Mouse (Mus musculus) CH12.LX (cell line): ENCODE data around the gene Dusp6. TPM values are rescaled to one million over a fixed set of nuclear protein-coding genes. Genes with fewer than 3 reads are reported as not detected.

Experiments
- DNase-seq: peaks from one replicate; pipeline ENCODE4 v3.0.0-alpha.2; 2013; ENCODE audit errors: extremely low read depth
- H3K27ac ChIP-seq: 2 replicates; pipeline ENCODE4 v1.5.1; 2012; ENCODE audit warnings: low read depth, mild to moderate bottlenecking, control low read depth, moderate library complexity; ENCODE audit not compliant: insufficient read depth
- H3K27me3 ChIP-seq: replicated peaks from 2 replicates; pipeline ENCODE3; 2012; ENCODE audit warnings: inconsistent platforms
- H3K36me3 ChIP-seq, 2 experiments: replicated peaks in 1 of 2; 2 replicates each; pipeline versions ENCODE3 to v1.6.1; 2012; ENCODE audit warnings: inconsistent platforms in 1 of 2, low read length in 1 of 2, mild to moderate bottlenecking in 1 of 2, mixed read lengths in 1 of 2, moderate library complexity in 1 of 2; ENCODE audit not compliant: control insufficient read depth in 1 of 2, insufficient read depth in 1 of 2
- H3K4me1 ChIP-seq, 2 experiments: 2 replicates each; pipeline ENCODE4 v1.6.1; 2012; ENCODE audit warnings: inconsistent platforms in 1 of 2, moderate library complexity in 1 of 2; ENCODE audit not compliant: insufficient read depth in 2 of 2, control insufficient read depth in 1 of 2
- H3K4me2 ChIP-seq: 2 replicates; pipeline ENCODE4 v1.6.1; 2012; ENCODE audit warnings: low read depth, mild to moderate bottlenecking, control low read depth; ENCODE audit not compliant: poor library complexity, insufficient read depth, severe bottlenecking
- H3K4me3 ChIP-seq, 3 experiments: fragments of 150-350 bp in 1 of 3; sonication (generic) in 1 of 3; replicated peaks in 1 of 3; 2 replicates each; pipeline versions ENCODE3 to v1.5.1; 2011 to 2012; ENCODE audit warnings: low read depth in 2 of 3, low read length in 2 of 3, mild to moderate bottlenecking in 2 of 3, moderate library complexity in 2 of 3, control low read depth in 1 of 3, improper control_type of control experiment in 1 of 3, inconsistent platforms in 1 of 3, mixed read lengths in 1 of 3; ENCODE audit not compliant: poor library complexity in 1 of 3
- H3K79me2 ChIP-seq: replicated peaks from 2 replicates; pipeline ENCODE4 v1.6.1; 2012; ENCODE audit warnings: mild to moderate bottlenecking, moderate library complexity; ENCODE audit not compliant: control insufficient read depth, poor library complexity, insufficient read depth, severe bottlenecking; ENCODE audit errors: extremely low read depth
- H3K9ac ChIP-seq: 2 replicates; pipeline ENCODE4 v1.6.1; 2012; ENCODE audit warnings: low read depth, mild to moderate bottlenecking, control low read depth, moderate library complexity; ENCODE audit not compliant: insufficient read depth
- H3K9me3 ChIP-seq: replicated peaks from 2 replicates; pipeline ENCODE3; 2012; ENCODE audit warnings: low read length, inconsistent platforms, mixed read lengths
- BHLHE40 ChIP-seq: IDR thresholded peaks from 2 replicates; pipeline ENCODE4 v1.6.1; 2011; ENCODE audit warnings: mild to moderate bottlenecking, low read depth, low read length, improper control_type of control experiment
- CHD1 ChIP-seq: IDR thresholded peaks from 2 replicates; pipeline ENCODE4 v1.6.1; 2012; ENCODE audit warnings: low read depth, low read length, improper control_type of control experiment, inconsistent platforms
- CTCF ChIP-seq, 2 experiments: IDR thresholded peaks in 1 of 2; conservative IDR thresholded peaks in 1 of 2; 2 replicates each; pipeline ENCODE4 v1.5.1; 2011 to 2012; ENCODE audit warnings: low read depth in 2 of 2, low read length in 2 of 2, improper control_type of control experiment in 1 of 2, inconsistent platforms in 1 of 2, mild to moderate bottlenecking in 1 of 2, moderate library complexity in 1 of 2
- E2F4 ChIP-seq: IDR thresholded peaks from 2 replicates; pipeline ENCODE4 v1.6.1; 2011; ENCODE audit warnings: low read depth, low read length, improper control_type of control experiment; ENCODE audit not compliant: insufficient replicate concordance
- EP300 ChIP-seq: IDR thresholded peaks from 2 replicates; pipeline ENCODE4 v1.6.1; 2011; ENCODE audit warnings: low read length, improper control_type of control experiment
- ETS1 ChIP-seq: conservative IDR thresholded peaks from 2 replicates; pipeline ENCODE4 v1.6.1; 2012; ENCODE audit warnings: low read depth, mild to moderate bottlenecking, inconsistent platforms, low read length, improper control_type of control experiment, moderate library complexity
- HCFC1 ChIP-seq: IDR thresholded peaks from 2 replicates; pipeline ENCODE4 v1.6.1; 2012; ENCODE audit warnings: low read depth, mild to moderate bottlenecking, inconsistent platforms, low read length, improper control_type of control experiment
- IRF4 ChIP-seq: IDR thresholded peaks from 2 replicates; pipeline ENCODE4 v1.6.1; 2014; ENCODE audit warnings: low read depth, mild to moderate bottlenecking, inconsistent platforms, low read length, improper control_type of control experiment
- JUN ChIP-seq: IDR thresholded peaks from 2 replicates; pipeline ENCODE4 v1.6.1; 2011; ENCODE audit warnings: low read depth, mild to moderate bottlenecking, low read length, improper control_type of control experiment, moderate library complexity; ENCODE audit not compliant: insufficient read depth
- MAFK ChIP-seq: IDR thresholded peaks from 2 replicates; pipeline ENCODE4 v1.6.1; 2011; ENCODE audit warnings: low read length, improper control_type of control experiment; ENCODE audit not compliant: insufficient replicate concordance
- MAX ChIP-seq: IDR thresholded peaks from 2 replicates; pipeline ENCODE4 v1.6.1; 2011; ENCODE audit warnings: low read length, improper control_type of control experiment
- MAZ ChIP-seq: IDR thresholded peaks from 2 replicates; pipeline ENCODE4 v1.6.1; 2012; ENCODE audit warnings: low read depth, mild to moderate bottlenecking, inconsistent platforms, low read length, improper control_type of control experiment, moderate library complexity
- MXI1 ChIP-seq: IDR thresholded peaks from 2 replicates; pipeline ENCODE4 v1.6.1; 2011; ENCODE audit warnings: mild to moderate bottlenecking, low read depth, low read length, improper control_type of control experiment
- MYC ChIP-seq: IDR thresholded peaks from 2 replicates; pipeline ENCODE4 v1.6.1; 2011; ENCODE audit warnings: low read depth, mild to moderate bottlenecking, improper control_type of control experiment, low read length
- PAX5 ChIP-seq: IDR thresholded peaks from 2 replicates; pipeline ENCODE4 v1.6.1; 2012; ENCODE audit warnings: low read length, inconsistent platforms, mixed read lengths
- POLR2AphosphoS2 ChIP-seq: IDR thresholded peaks from 2 replicates; pipeline ENCODE4 v1.6.1; 2011; ENCODE audit warnings: low read depth, low read length, improper control_type of control experiment
- RAD21 ChIP-seq: IDR thresholded peaks from 2 replicates; pipeline ENCODE4 v1.6.1; 2011; ENCODE audit warnings: low read depth, mild to moderate bottlenecking, low read length, improper control_type of control experiment, moderate library complexity
- SIN3A ChIP-seq: IDR thresholded peaks from 2 replicates; pipeline ENCODE4 v1.6.1; 2012; ENCODE audit warnings: low read length, improper control_type of control experiment, inconsistent platforms
- SMC3 ChIP-seq: IDR thresholded peaks from 2 replicates; pipeline ENCODE4 v1.6.1; 2011; ENCODE audit warnings: low read depth, low read length, improper control_type of control experiment
- USF1 ChIP-seq: IDR thresholded peaks from 2 replicates; pipeline ENCODE4 v1.6.1; 2014; ENCODE audit warnings: low read depth, mild to moderate bottlenecking, inconsistent platforms, low read length, improper control_type of control experiment
- ZC3H11A ChIP-seq: IDR thresholded peaks from 2 replicates; pipeline ENCODE4 v1.6.1; 2012; ENCODE audit warnings: low read depth, mild to moderate bottlenecking, inconsistent platforms, low read length, improper control_type of control experiment
- ZMIZ1 ChIP-seq: IDR thresholded peaks from 2 replicates; pipeline ENCODE4 v1.6.1; 2012; ENCODE audit warnings: low read depth, mild to moderate bottlenecking, inconsistent platforms, low read length, improper control_type of control experiment
- dilution Hi-C: fragments of 300-500 bp; cut with MboI; formaldehyde crosslinking; loops from 2 replicates; pipeline ENCODE4 v1.14.3; 2020; ENCODE audit warnings: low sequenced_read_pairs; ENCODE audit not compliant: extremely low pct_unique_long_range_greater_than_20kb, extremely low pct_ligation_motif_present
- in situ Hi-C: fragments of 300-500 bp; cut with MboI; formaldehyde crosslinking; loops from 3 replicates; pipeline ENCODE4 v1.14.3; 2019; ENCODE audit warnings: low sequenced_read_pairs, low pct_ligation_motif_present, low pct_unique_long_range_greater_than_20kb, mixed read lengths
- polyA plus RNA-seq: library from polyadenylated mRNA; unstranded; fragments of >175 nt; gene quantifications from 2 replicates; pipeline ENCODE4 v1.2.1, GENCODE M21; 2012; ENCODE audit warnings: low read depth; ENCODE audit not compliant: insufficient read length
- total RNA-seq, 2 experiments: library from RNA; depleted of rRNA; stranded (reverse); fragments of 300-350 nt in 1 of 2; fragments of >200 nt in 1 of 2; gene quantifications; 2 replicates each; pipeline ENCODE4 v1.2.3; 2012 to 2014

Dusp6 gene
- total and polyA plus RNA-seq, 3 experiments, result 6.1 to 11.6 (median 7.6) TPM

- in situ Hi-C loops (no loop called here), dilution Hi-C loops (no loop called here)
- peak in 1 of 2 experiments; percentile 58; a peak in 2 of 4 replicates for TF ChIP-seq CTCF (conservative IDR thresholded peaks at IDR 0.05 in 1 of 2, IDR thresholded peaks at IDR 0.05 in 1 of 2; ENCODE audit: low read depth in 2 of 2, low read length in 2 of 2)
- TF ChIP-seq SMC3, result peak; percentile 46
- TF ChIP-seq RAD21, result peak; percentile 38
- TF ChIP-seq MXI1, result no peak; the same call in 1 of the 2 replicates
- TF ChIP-seq EP300, result peak; percentile 38; the same call in 1 of the 2 replicates
- TF ChIP-seq MAX, result peak; percentile 70
- no peak for TF ChIP-seq ZC3H11A
- peak; percentile 85; the same call in 1 of the 2 replicates for TF ChIP-seq MAFK
- TF ChIP-seq ZMIZ1, result no peak
- TF ChIP-seq MYC, result peak; percentile 83
- TF ChIP-seq BHLHE40, result peak; percentile 46; the same call in 1 of the 2 replicates
- H3K27ac ChIP-seq, result no peak overlapping the region
- H3K9ac ChIP-seq, result no peak overlapping the region
- no peaks in the 10 kb centered on the region for H3K79me2 ChIP-seq
- no peak overlapping the region for H3K4me3 ChIP-seq
- peak; percentile 46 for DNase-seq
- H3K36me3 ChIP-seq, result no peaks in the 10 kb centered on the region
- H3K9me3 ChIP-seq, result no peaks in the 10 kb centered on the region
- peaks cover 2 to 3% of the 10 kb centered on the region in 2 experiments; a peak in 2 of 4 replicates for H3K4me1 ChIP-seq
- no peak overlapping the region for H3K4me2 ChIP-seq
- no peaks in the 10 kb centered on the region for H3K27me3 ChIP-seq
These were observed 41.5 kb upstream of the Dusp6 start for GRCm38 (mm10) chr10:99221540-99221939.

- TF ChIP-seq USF1 (no peak), SIN3A (no peak), E2F4 (no peak), MAFK (no peak), EP300 (no peak), PAX5 (no peak), JUN (no peak), HCFC1 (no peak), MAZ (no peak), MAX (no peak), CHD1 (no peak), POLR2AphosphoS2 (no peak), IRF4 (no peak), ZC3H11A (no peak), ETS1 (no peak)
- dilution Hi-C loops (no loop called here), in situ Hi-C loops (no loop called here)
- H3K36me3 ChIP-seq, result no peaks in the 10 kb centered on the region
- H3K27ac ChIP-seq, result no peak overlapping the region
- no peaks in the 10 kb centered on the region for H3K27me3 ChIP-seq
- H3K4me1 ChIP-seq, result peaks cover 2 to 3% of the 10 kb centered on the region in 2 experiments; a peak in 2 of 4 replicates
- no peak overlapping the region for H3K4me2 ChIP-seq
- DNase-seq, result no peak
- no peaks in the 10 kb centered on the region for H3K9me3 ChIP-seq
- no peaks in the 10 kb centered on the region for H3K79me2 ChIP-seq
- H3K9ac ChIP-seq, result no peak overlapping the region
- H3K4me3 ChIP-seq, result no peak overlapping the region
These were observed 40.3 kb upstream of the Dusp6 start for GRCm38 (mm10) chr10:99222726-99223125.
